Mouse (Mus musculus) midbrain, embryonic 12.5 days (tissue): ENCODE results near the gene Gm20388. TPM values are rescaled to one million over a fixed set of nuclear protein-coding genes. Genes with fewer than 3 reads are reported as not detected.
A peak's percentile ranks its signal among the peaks of the same experiment; 100 is the strongest.

Experiments
- ATAC-seq: fragments of 200-750 bp; cut with Nextera tagmentation; 2 replicates; pipeline ENCODE4 v1.8.0; 2017; ENCODE audit warnings: low read depth, moderate TSS enrichment, moderate library complexity; ENCODE audit not compliant: low FRiP score
- H3K27ac ChIP-seq: fragments of 300-500 bp; sonication (generic); replicated peaks from 2 replicates; pipeline ENCODE4 v1.5.1; 2016; ENCODE audit warnings: mild to moderate bottlenecking
- H3K27me3 ChIP-seq: fragments of 300-500 bp; sonication (generic); 2 replicates; pipeline ENCODE4 v1.6.1; 2016; ENCODE audit warnings: mild to moderate bottlenecking
- H3K36me3 ChIP-seq: fragments of 300-500 bp; sonication (generic); 2 replicates; pipeline ENCODE4 v1.6.1; 2016
- H3K4me1 ChIP-seq: fragments of 300-500 bp; sonication (generic); 2 replicates; pipeline ENCODE4 v1.6.1; 2016
- H3K4me2 ChIP-seq: fragments of 300-500 bp; sonication (generic); replicated peaks from 2 replicates; pipeline ENCODE4 v1.6.1; 2016; ENCODE audit warnings: mild to moderate bottlenecking, moderate library complexity
- H3K4me3 ChIP-seq: fragments of 300-500 bp; sonication (generic); 2 replicates; pipeline ENCODE4 v1.5.1; 2016; ENCODE audit warnings: mild to moderate bottlenecking
- H3K9ac ChIP-seq: fragments of 300-500 bp; sonication (generic); replicated peaks from 2 replicates; pipeline ENCODE4 v1.6.1; 2016; ENCODE audit warnings: mild to moderate bottlenecking, moderate library complexity
- H3K9me3 ChIP-seq: fragments of 300-500 bp; sonication (generic); 2 replicates; pipeline ENCODE4 v1.6.1; 2016; ENCODE audit warnings: mild to moderate bottlenecking
- WGBS: fragments of 180-500 bp; shearing (Covaris S2); methylation state at CpG from one replicate; pipeline ENCODE4 v1.1.7; 2016; 5-methylcytosine and 5-hydroxymethylcytosine counted together
- polyA plus RNA-seq: library from polyadenylated mRNA; unstranded; fragments of >200 nt; fragmentation: Nextera tagmentation; extraction: Ambion mirVana; gene quantifications from 2 replicates; pipeline ENCODE4 v1.2.1, GENCODE M21; 2016

Gm20388 gene
- polyA plus RNA-seq, 1 experiment from 2014 or later = not detected

DNA sequence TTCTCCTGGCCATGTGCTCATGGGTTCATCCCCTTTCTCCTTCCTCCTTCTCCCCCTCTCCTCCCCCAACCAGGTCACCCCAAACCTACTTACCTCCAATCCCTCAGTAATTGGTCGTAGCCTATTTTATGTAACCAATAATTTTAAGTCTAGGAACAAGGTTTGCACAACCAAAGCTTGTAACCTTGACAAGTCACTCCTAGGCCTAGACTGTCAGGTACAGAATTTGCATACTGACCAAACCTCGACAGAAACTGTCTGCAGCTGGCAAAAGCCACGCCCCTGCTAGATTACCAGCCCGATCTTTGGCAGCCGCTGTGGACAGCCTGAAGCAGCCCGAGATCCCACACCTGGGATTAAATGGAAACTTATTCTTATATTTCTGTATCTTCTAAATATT, 2461.1 kb downstream of the Gm20388 start:
- whole genome bisulfite sequencing = 83% methylated on average over 6 of the region's 6 CpGs
- Histone ChIP-seq H3K4me1 (peaks cover 7% of the 10 kb centered on the region; the same call in 1 of the 2 replicates), H3K9me3 (no peaks in the 10 kb centered on the region), H3K36me3 (no peaks in the 10 kb centered on the region), H3K27me3 (peaks cover 17% of the 10 kb centered on the region), H3K27ac (no peak overlapping the region), H3K4me3 (no peak overlapping the region), H3K9ac (no peak overlapping the region), H3K4me2 (no peak overlapping the region)
- no peak for ATAC-seq

DNA sequence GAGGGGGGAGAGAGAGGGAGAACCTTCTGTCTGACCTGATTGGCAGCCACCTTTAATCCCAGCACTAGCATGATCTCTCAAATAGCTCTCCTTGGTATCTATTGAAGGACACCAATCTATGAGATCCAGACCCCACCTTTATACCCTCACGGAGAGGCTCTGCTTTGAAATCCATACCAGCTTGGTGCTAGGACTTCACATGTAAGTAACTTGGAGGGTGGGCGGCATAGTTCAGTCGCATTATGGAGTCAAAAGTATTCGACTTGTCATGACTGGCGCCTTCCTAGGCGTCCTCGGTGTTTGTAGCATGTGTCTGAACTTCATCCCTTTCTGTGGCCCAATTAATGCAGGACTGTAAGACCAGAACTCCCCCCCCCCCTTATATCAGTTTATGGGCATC, 2464.7 kb downstream of the Gm20388 start:
- Histone ChIP-seq H3K9ac (no peak overlapping the region), H3K36me3 (peaks cover 14% of the 10 kb centered on the region), H3K4me3 (no peak overlapping the region), H3K27ac (no peak overlapping the region), H3K27me3 (no peaks in the 10 kb centered on the region), H3K9me3 (no peaks in the 10 kb centered on the region), H3K4me2 (no peak overlapping the region), H3K4me1 (peaks cover 23% of the 10 kb centered on the region)
- ATAC-seq = no peak
- WGBS = 93% methylated on average over 7 of the region's 7 CpGs

DNA sequence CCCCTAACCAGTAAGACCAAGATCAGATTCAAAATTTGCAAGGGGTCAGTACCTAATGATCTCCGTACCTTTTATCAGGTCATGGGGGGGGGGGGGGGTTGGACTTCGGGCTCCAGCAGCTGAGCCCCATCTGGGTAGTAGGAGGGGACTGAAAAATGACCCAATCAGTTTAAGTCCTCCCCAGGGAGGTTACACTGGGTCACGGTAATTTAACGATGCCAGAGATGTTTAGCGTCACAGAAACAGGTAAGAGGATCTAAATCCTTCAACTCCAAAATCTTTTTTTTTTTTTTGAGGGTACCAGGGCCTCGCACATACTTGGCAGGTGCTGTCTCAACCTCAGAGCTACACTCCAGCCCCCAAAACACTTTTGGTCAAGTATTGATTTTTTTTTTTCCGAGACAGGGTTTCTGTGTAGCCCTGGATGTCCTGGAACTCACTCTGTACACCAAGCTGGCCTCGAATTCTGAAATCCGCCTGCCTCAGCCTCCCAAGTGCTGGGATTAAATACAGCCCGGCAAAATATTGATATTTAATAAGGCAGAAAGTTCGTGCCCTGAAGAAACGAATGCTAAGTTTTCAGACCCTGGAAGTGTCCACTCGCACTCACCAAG, 2465.2 kb downstream of the Gm20388 start:
- Histone ChIP-seq H3K9ac (no peak overlapping the region; the same call in 1 of the 2 replicates), H3K27ac (0 out of 2 replicates have a peak overlapping the region, but pooled peaks have one; percentile 35), H3K4me3 (peak overlapping the region; percentile 95), H3K36me3 (peaks cover 19% of the 10 kb centered on the region), H3K27me3 (no peaks in the 10 kb centered on the region), H3K4me2 (peak overlapping the region; percentile 93), H3K9me3 (no peaks in the 10 kb centered on the region), H3K4me1 (peaks cover 25% of the 10 kb centered on the region)
- ATAC-seq = peak; percentile 50; the same call in 1 of the 2 replicates
- WGBS = 33% methylated on average over 13 of the region's 13 CpGs

DNA sequence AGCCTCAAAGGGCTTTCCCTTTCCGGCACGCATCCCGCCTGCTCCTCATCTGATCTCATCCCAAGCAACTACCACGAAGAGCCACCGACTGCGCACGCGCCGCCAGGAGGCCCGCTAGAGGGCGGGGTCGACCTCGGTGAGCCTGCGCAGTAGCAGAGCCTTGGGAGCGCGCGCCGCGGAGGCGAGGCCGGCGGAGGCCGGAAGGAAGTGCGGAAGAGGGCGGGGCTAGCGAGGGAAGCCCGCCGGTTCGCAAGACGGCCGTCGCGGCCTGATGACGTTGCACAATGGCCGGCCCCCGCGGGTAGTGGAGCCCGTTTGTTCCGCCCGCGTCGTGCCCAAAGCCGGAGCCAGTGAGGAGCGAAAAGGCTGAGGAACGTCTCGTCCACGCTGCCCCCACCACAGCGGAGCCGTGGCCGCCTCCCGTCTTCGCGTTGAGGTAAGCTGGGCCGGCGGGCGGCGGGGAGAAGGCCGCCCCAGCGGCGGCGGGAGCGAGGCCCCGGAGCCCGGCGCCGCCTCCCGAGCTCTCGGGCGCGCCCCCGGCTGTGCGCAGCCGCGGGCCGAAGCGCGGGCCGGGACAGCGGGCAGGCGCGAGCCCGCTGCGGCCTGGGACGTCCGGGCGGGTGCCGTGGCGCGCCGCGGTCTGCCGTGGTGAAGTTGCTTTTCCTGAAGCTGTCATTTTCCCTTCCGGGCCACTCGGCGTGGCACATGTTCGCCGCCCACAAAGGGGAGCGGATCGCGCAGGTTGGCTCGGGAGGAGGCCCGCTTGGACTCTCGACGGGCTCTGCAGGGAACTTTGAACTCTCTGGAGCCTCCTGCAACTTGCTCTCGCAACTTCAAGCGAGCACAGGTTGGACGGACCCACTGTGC, 2466.0 kb downstream of the Gm20388 start, which contains the start of gene Zc3h18:
Gene Zc3h18, plus strand, starts transcription at position 245 of the 867 bp plus-strand sequence.
- Histone ChIP-seq H3K9ac (peak within 1 kb of the TSS; percentile 92), H3K4me1 (peaks cover 26% of the 10 kb centered on the region), H3K27ac (peak within 1 kb of the TSS; percentile 80), H3K4me2 (peak within 1 kb of the TSS; percentile 93), H3K36me3 (peaks cover 22% of the 10 kb centered on the region), H3K4me3 (peak within 1 kb of the TSS; percentile 95), H3K27me3 (no peaks in the 10 kb centered on the region), H3K9me3 (no peaks in the 10 kb centered on the region)
- peak; percentile 91 for ATAC-seq
- WGBS = under 1% methylated on average over 102 of the region's 107 CpGs

DNA sequence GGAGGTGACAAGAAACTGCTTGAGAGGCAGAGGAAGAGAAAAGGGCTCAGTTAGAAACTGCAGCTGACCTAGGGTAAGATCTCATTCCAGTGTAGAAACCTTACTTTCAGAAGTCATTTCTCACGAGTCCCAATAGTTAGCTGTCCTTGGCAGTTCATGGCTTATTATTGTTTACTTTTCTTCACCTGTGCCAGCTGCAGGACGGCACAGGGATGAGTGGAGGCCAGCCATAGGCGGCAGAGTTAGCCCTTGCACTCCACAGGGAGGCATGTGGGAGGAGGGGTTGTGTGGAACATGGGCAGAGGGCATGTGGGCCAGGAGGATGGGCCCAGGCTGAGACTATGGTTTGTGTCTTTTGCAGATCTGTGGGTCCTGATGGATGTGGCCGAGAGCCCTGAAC, 2472.4 kb downstream of the Gm20388 start:
- Histone ChIP-seq H3K4me1 (peaks cover 9% of the 10 kb centered on the region), H3K4me2 (no peak overlapping the region), H3K4me3 (no peak overlapping the region), H3K27me3 (no peaks in the 10 kb centered on the region), H3K27ac (no peak overlapping the region), H3K9me3 (no peaks in the 10 kb centered on the region), H3K9ac (no peak overlapping the region), H3K36me3 (peaks cover 77% of the 10 kb centered on the region)
- no peak for ATAC-seq
- WGBS = 91% methylated on average over 4 of the region's 4 CpGs

DNA sequence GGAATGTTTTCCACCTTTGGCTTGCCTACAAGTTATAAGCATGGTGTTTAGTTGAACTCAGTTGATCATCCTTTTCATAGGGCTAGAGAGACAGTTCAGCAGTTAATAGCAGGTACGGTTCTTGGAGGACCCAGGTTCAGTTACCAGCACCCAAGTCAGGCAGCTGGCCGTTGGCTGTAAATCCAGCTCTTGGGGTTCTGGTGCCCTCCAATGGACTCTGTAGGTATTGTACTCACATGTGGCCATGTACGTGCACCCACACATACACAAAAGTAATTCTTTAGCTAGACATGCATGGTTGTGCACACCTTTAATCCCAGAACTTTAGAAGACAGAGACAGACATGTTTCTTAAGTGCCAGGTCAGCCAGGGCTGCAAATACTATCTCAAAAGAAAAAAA, 2478.7 kb downstream of the Gm20388 start:
- H3K27ac ChIP-seq = no peak overlapping the region
- H3K4me1 ChIP-seq = no peaks in the 10 kb centered on the region
- H3K4me3 ChIP-seq = no peak overlapping the region
- no peak for ATAC-seq
- no peaks in the 10 kb centered on the region for H3K27me3 ChIP-seq
- H3K9me3 ChIP-seq = no peaks in the 10 kb centered on the region
- H3K36me3 ChIP-seq = peaks cover 96% of the 10 kb centered on the region
- no peak overlapping the region for H3K9ac ChIP-seq
- WGBS = 80% methylated on average over 3 of the region's 3 CpGs
- H3K4me2 ChIP-seq = no peak overlapping the region

DNA sequence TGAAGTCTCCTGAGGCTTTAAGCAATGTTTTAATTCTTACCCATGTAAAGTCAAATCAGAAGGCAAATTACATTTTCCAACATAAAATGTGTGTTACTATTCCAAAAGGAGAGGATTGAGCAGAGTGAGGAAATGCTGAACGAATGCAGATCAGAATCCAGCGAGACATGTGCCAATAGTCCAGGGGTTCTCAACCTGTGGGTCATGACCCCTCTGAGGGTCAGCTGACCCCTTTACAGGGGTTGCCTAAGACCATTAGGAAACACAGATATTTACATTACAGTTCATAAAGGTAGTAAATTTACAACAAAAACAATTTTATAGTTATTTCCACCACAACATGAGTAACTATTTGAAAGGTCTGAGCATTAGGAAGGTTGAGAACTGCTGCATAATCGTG, 2480.1 kb downstream of the Gm20388 start:
- Histone ChIP-seq H3K36me3 (peaks cover 91% of the 10 kb centered on the region), H3K9me3 (no peaks in the 10 kb centered on the region), H3K27me3 (no peaks in the 10 kb centered on the region), H3K9ac (no peak overlapping the region), H3K4me1 (no peaks in the 10 kb centered on the region), H3K4me2 (no peak overlapping the region), H3K4me3 (no peak overlapping the region), H3K27ac (no peak overlapping the region)
- 94% methylated on average over 3 of the region's 3 CpGs for WGBS
- ATAC-seq = no peak

DNA sequence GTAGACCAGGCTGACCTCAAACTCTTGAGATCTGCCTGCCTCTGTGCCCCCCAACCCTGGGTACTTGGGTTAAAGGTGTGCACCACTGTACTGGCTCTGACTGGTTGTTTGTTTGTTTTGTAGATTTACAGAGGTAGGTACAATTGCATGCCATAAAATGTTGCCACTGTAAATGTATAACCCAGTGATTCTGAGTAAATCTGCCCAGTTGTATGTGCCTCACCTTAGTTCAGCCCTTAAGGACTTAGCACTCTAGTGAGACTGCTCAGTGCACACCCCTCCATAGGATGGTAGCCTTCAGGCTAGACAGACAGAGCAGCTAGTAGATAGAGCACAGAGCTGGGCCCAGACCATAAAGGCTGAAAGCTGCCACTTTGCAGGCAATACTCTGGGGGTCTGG, 2483.1 kb downstream of the Gm20388 start:
- no peak overlapping the region for H3K4me3 ChIP-seq

DNA sequence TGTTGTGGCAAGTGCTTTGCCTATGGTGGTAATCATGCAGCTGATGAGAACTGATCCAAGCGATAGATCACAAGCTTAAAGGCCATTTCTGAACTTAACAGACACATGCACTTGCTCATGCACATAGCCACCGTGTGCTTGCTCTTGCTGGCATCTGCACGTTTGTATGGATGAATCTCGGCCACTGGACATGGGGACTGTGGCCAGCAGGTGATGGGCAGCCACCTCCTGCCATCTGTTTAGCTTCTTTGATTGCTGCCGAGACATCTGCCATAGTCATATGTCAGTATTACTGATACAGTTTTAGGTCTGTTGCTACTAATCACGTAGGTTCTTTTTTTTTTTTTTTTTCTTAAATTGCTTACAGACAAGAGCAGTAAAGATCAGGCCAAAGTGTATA, 2484.7 kb downstream of the Gm20388 start:
- H3K4me3 ChIP-seq = no peak overlapping the region
- no peak for ATAC-seq
- WGBS = 89% methylated on average over 6 of the region's 6 CpGs
- no peaks in the 10 kb centered on the region for H3K4me1 ChIP-seq
- no peak overlapping the region for H3K9ac ChIP-seq
- H3K36me3 ChIP-seq = peaks cover 77% of the 10 kb centered on the region
- H3K4me2 ChIP-seq = no peak overlapping the region
- no peaks in the 10 kb centered on the region for H3K27me3 ChIP-seq
- no peak overlapping the region for H3K27ac ChIP-seq
- no peaks in the 10 kb centered on the region for H3K9me3 ChIP-seq

More for the DNA sequence above, 2483.1 kb downstream of the Gm20388 start:
- Histone ChIP-seq H3K9me3 (no peaks in the 10 kb centered on the region), H3K9ac (no peak overlapping the region), H3K4me2 (no peak overlapping the region), H3K27me3 (no peaks in the 10 kb centered on the region), H3K36me3 (peaks cover 77% of the 10 kb centered on the region), H3K27ac (no peak overlapping the region), H3K4me1 (no peaks in the 10 kb centered on the region)
- no peak for ATAC-seq

DNA sequence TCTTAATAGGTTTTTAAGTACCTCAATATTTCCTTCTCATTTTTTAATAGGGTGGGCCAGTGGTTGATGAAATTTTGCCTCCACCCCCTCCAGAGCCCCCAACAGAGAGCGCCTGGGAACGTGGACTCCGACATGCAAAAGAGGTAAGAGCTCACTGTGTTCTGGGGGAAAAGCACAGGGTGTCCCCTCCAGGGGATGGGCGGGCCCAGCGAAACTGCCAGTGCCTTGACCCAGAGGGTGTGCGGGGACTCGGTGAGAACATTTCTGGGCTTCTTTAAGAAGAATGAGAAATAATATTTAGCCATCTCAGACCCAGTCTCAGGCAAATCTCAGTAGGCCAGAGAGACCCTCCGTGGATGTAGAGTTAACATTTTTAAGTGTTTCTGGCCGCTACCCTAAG, 2487.5 kb downstream of the Gm20388 start:
- no peaks in the 10 kb centered on the region for H3K4me1 ChIP-seq
- H3K36me3 ChIP-seq = peaks cover 80% of the 10 kb centered on the region

DNA sequence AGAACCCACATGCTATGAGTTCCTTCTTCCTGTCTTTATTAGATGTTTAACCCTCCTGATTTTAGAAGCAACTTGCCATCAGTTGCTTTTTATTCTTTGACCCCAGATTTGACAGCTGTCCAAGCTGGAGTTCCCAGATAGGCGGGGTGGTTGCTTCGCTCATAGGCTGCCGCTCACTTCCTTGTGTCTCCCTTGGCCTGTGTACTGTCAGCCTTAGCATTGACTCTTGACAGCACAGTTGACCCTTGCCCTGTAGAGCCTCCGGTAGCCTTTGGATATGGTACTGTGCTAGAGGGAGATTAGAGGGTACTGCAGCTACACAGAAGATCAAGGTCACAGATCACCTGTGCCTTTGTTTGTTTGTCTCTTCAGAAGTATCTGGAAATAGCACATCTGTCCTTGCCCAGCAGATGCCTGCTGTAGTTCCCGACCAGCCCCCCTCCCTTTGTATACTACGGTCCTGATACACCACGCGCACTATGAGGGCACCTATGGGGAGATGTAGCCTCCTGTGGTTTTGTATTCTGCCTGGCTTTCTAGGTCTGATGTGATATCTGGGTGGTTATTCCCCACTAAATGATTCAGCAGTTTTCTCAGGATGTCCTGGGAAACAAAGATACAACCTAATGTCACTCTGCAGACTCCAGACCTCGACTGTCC, 2494.6 kb downstream of the Gm20388 start:
- Histone ChIP-seq H3K9me3 (no peaks in the 10 kb centered on the region), H3K36me3 (peaks cover 98% of the 10 kb centered on the region), H3K9ac (no peak overlapping the region), H3K27ac (no peak overlapping the region), H3K4me2 (no peak overlapping the region), H3K27me3 (no peaks in the 10 kb centered on the region), H3K4me3 (no peak overlapping the region), H3K4me1 (no peaks in the 10 kb centered on the region)
- no peak for ATAC-seq
- 90% methylated on average over 9 of the region's 9 CpGs for WGBS

More for the DNA sequence above, 2487.5 kb downstream of the Gm20388 start:
- Histone ChIP-seq H3K27ac (no peak overlapping the region), H3K9ac (no peak overlapping the region), H3K4me2 (no peak overlapping the region), H3K9me3 (no peaks in the 10 kb centered on the region), H3K4me3 (no peak overlapping the region), H3K27me3 (no peaks in the 10 kb centered on the region)
- ATAC-seq = no peak
- WGBS = 93% methylated on average over 9 of the region's 9 CpGs

DNA sequence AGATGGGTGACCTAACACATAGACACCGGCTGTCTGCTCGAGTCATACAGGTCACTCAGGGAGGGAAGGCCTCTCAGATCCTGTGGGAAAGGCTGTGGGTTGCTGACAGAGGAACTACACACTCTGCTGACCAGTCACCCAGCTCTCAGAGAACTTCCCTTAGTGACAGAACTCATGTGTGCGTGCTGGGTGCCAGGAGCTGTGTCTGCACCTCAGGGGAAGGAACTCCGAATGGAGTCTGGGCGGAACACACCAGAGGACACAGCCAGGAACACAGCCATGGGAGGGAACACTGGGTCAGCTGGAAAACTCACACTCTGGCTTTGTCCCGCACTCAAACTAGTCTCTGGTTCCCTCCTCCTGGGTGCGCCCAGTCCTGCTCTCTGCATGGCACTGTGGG, 2497.0 kb downstream of the Gm20388 start:
- peaks cover 99% of the 10 kb centered on the region for H3K36me3 ChIP-seq
- no peaks in the 10 kb centered on the region for H3K27me3 ChIP-seq
- H3K4me3 ChIP-seq = no peak overlapping the region
- no peaks in the 10 kb centered on the region for H3K4me1 ChIP-seq
- no peak overlapping the region for H3K4me2 ChIP-seq
- WGBS = 97% methylated on average over 7 of the region's 7 CpGs
- ATAC-seq = no peak
- no peaks in the 10 kb centered on the region for H3K9me3 ChIP-seq
- no peak overlapping the region for H3K27ac ChIP-seq
- no peak overlapping the region for H3K9ac ChIP-seq
